Mouse (Mus musculus) right cerebral cortex, postnatal 14 days (tissue): ENCODE results near the gene Nme3.

Experiments used
- DNase-seq: peaks from one replicate; pipeline ENCODE4 v3.0.0; 2022

Gene Nme3

GRCm38 (mm10) chr17:24896241-24896992 is at the start of gene Nme3:
Gene Nme3, plus strand, starts transcription at chr17:24896500.
- DNase-seq = peak; percentile 74

GRCm38 (mm10) chr17:24847386-24847785 is 48.9 kb upstream of the Nme3 start:
- no peak for DNase-seq

GRCm38 (mm10) chr17:24848600-24849031 is 47.7 kb upstream of the Nme3 start:
- DNase-seq = no peak

GRCm38 (mm10) chr17:24849733-24850064 is 46.6 kb upstream of the Nme3 start:
- no peak for DNase-seq

GRCm38 (mm10) chr17:24850065-24850772 is 46.1 kb upstream of the Nme3 start, which contains the start of gene Fahd1:
Gene Fahd1, minus strand, starts transcription at chr17:24850364.
- peak; percentile 91 for DNase-seq

- DNase-seq = no peak
Observed at GRCm38 (mm10) chr17:24850773-24851127, 45.5 kb upstream of the Nme3 start.

GRCm38 (mm10) chr17:24851381-24852125 is 44.7 kb upstream of the Nme3 start:
- DNase-seq = no peak

GRCm38 (mm10) chr17:24855838-24856464 is 40.3 kb upstream of the Nme3 start:
- no peak for DNase-seq

GRCm38 (mm10) chr17:24856589-24856988 is 39.7 kb upstream of the Nme3 start:
- no peak for DNase-seq

- no peak for DNase-seq
Observed at GRCm38 (mm10) chr17:24857831-24858470, 38.3 kb upstream of the Nme3 start.

GRCm38 (mm10) chr17:24858967-24859366 is 37.3 kb upstream of the Nme3 start:
- DNase-seq = no peak

GRCm38 (mm10) chr17:24860076-24860475 is 36.2 kb upstream of the Nme3 start:
- no peak for DNase-seq

GRCm38 (mm10) chr17:24861785-24862184 is 34.5 kb upstream of the Nme3 start:
- no peak for DNase-seq

- DNase-seq = no peak
Observed at GRCm38 (mm10) chr17:24865776-24866175, 30.5 kb upstream of the Nme3 start, which contains the start of gene Igfals. Gene Igfals, plus strand, starts transcription at chr17:24865997.

- no peak for DNase-seq
Observed at GRCm38 (mm10) chr17:24867914-24868313, 28.4 kb upstream of the Nme3 start.

GRCm38 (mm10) chr17:24873695-24874404 is 22.4 kb upstream of the Nme3 start:
- no peak for DNase-seq

GRCm38 (mm10) chr17:24874405-24874745 is 21.9 kb upstream of the Nme3 start:
- DNase-seq = no peak

GRCm38 (mm10) chr17:24874989-24875388 is 21.3 kb upstream of the Nme3 start:
- no peak for DNase-seq

- DNase-seq = no peak
Observed at GRCm38 (mm10) chr17:24877336-24878116, 18.8 kb upstream of the Nme3 start.

GRCm38 (mm10) chr17:24878117-24878397 is 18.2 kb upstream of the Nme3 start:
- no peak for DNase-seq

GRCm38 (mm10) chr17:24878531-24878930 is 17.8 kb upstream of the Nme3 start:
- no peak for DNase-seq
